Mouse (Mus musculus): ENCODE measurements around the gene Gm21974. TPM values are rescaled to one million over a fixed set of nuclear protein-coding genes. Genes with fewer than 3 reads are reported as not detected.
"Not testable (repeated sequence)": the region's sequence is repeated elsewhere in the genome, so short reads cannot be mapped to it uniquely, and the experiment has no call there.

Gene Gm21974
- polyA plus RNA-seq, 1 experiment from 2014 or later, result not detected

DNA sequence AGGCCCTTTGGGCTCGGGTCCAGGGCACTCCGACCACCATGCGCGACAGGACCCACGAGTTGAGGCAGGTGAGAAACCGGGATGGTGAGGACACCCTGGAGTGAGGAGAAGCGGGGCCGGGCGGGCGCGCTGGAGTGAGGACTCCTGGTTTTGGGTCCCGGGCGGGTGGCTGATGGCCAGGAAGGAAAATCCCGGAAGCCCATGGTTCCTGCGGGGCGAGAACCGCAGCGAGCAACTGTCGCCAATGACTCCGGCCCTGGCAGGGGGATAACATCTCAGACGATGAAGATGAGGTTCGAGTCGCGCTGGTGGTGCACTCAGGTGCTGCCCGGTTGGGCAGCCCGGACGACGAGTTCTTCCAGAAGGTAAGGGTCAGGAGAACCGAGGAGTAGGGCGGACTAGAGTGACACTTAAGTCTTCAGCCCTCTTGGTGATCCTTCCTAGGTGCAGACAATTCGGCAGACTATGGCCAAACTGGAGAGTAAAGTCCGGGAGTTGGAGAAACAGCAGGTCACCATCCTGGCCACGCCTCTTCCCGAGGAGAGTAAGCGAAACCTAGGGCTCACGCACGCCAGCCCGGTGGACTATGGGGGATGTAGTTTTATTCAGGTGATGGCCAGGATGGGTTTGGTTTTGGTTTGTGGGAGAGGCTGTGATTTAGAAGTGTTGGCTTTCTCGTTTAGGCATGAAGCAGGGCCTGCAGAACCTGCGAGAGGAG is 53.1 kb downstream of the Gm21974 start:
- Histone ChIP-seq H3K4me1 (replicated peaks) (peaks cover 14% of the 10 kb centered on the region), H3K27me3 (no peaks in the 10 kb centered on the region), H3K9ac (peak overlapping the region; percentile 90), H3K27ac (peak overlapping the region; percentile 96), H3K4me3 (peak overlapping the region; percentile 94), H3K9me3 (replicated peaks) (no peaks in the 10 kb centered on the region), H3K4me2 (peak overlapping the region; percentile 92), H3K36me3 (peaks cover 31% of the 10 kb centered on the region)
- peak; percentile 55 for ATAC-seq (replicated peaks; ENCODE audit: insufficient number of reproducible peaks, insufficient read depth, low FRiP score, low read depth)
- under 1% methylated on average over 40 of the region's 40 CpGs for WGBS

DNA sequence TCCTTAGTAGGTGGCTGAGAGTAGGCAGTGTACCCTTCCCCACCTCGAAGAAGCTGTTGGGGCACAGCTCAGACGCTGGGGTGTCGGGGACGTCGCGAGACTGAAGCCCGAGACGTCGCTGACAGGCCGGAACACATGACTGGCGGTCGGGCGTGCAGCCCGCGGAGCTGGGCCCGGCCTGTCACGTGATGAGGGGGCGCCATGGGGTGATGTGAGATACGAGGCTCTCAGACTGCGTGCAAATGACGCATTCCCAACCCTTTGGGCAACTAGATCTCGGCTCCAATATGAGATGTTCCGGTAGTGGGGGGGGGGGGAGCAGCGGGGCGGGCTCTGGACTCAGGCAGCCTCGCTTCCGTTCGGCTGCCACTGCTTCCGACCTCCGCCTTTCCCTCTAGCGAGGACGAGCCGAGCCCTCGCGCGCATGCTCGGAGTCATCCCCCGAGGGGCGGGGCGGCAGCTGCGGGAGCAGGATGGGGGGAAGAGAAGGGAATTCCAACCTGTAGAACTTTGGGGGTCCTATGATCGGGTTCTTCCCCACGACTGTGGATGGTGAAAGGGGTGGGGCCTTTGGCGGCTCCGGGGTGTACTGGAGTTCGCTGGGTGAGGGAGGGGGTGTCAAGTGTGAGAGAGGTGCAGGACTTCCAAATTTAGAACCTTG is 53.8 kb downstream of the Gm21974 start:
- Histone ChIP-seq H3K9me3 (replicated peaks) (no peaks in the 10 kb centered on the region), H3K4me2 (peak overlapping the region; percentile 92), H3K9ac (peak overlapping the region; percentile 90), H3K27me3 (no peaks in the 10 kb centered on the region), H3K36me3 (peaks cover 24% of the 10 kb centered on the region), H3K27ac (peak overlapping the region; percentile 96), H3K4me1 (replicated peaks) (peaks cover 14% of the 10 kb centered on the region), H3K4me3 (peak overlapping the region; percentile 94)
- ATAC-seq (replicated peaks; ENCODE audit: insufficient number of reproducible peaks, insufficient read depth, low FRiP score, low read depth), result peak; percentile 91
- under 1% methylated on average over 46 of the region's 46 CpGs for WGBS

DNA sequence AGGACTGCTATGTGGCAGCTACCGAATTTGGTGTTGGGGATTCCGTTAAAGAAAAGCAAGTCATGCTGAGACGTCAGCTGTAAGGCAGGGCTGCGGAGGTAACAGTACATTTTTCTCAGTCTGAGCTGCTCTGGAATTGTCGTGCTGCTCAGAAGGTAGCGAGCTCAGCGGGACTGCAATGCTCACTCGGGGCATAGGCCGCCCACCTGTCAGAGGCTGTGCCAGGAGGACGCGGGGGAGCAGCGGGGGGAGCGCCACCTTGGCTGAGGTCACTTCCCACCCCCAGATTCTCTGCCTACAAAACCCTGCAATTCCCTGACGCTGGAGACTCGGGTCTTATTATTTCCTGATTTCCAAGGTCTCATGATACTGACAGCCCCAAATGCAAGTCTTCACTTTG is 54.4 kb downstream of the Gm21974 start:
- Histone ChIP-seq H3K4me1 (replicated peaks) (peaks cover 14% of the 10 kb centered on the region), H3K9me3 (replicated peaks) (no peaks in the 10 kb centered on the region), H3K36me3 (peaks cover 18% of the 10 kb centered on the region), H3K4me3 (peak overlapping the region; percentile 94), H3K27me3 (no peaks in the 10 kb centered on the region), H3K4me2 (peak overlapping the region; percentile 92), H3K27ac (peak overlapping the region; percentile 96), H3K9ac (peak overlapping the region; percentile 90)
- no peak for ATAC-seq (replicated peaks; ENCODE audit: insufficient number of reproducible peaks, insufficient read depth, low FRiP score, low read depth)
- WGBS, result 5% methylated on average over 15 of the region's 15 CpGs

DNA sequence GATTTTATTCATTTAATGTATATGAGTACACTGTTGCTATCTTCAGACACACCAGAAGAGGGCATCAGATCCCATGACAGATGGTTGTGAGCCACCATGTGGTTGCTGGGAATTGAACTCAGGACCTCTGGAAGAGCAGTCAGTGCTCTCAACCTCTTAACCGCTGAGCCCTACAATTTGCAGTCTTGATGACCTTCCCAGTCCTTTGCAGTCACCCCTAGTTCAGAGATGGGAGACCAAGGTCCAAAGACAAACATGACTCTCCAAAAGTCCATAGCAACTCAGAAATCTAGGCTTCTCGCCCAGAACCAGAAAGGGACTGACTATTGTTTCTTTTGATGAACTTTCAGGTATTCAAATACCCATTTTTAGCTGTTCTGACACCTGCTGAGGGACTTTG is 55.2 kb downstream of the Gm21974 start:
- Histone ChIP-seq H3K36me3 (peaks cover 18% of the 10 kb centered on the region), H3K4me1 (replicated peaks) (peaks cover 14% of the 10 kb centered on the region)
- H3K4me3 ChIP-seq; H3K27ac ChIP-seq; H3K9me3 ChIP-seq (replicated peaks); ATAC-seq (replicated peaks; ENCODE audit: insufficient number of reproducible peaks, insufficient read depth, low FRiP score, low read depth); H3K27me3 ChIP-seq; H3K9ac ChIP-seq; H3K4me2 ChIP-seq: not testable (repeated sequence)
- WGBS, result 76% methylated on average over 2 of the region's 2 CpGs

DNA sequence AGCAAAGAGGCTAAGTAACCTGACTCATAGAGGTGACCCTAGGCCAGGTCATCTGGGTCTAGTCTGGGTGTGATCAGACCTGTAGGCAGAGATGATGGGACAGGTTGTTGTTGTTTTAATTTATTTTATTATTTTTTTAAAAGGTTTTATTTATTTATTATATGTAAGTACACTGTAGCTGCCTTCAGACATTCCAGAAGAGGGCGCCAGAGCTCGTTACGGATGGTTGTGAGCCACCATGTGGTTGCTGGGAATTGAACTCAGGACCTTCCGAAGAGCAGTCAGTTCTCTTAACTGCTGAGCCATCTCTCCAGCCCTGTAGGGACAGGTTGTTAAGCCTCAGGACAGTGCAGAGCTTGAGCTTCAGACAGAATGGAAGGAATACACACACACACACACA is 57.4 kb downstream of the Gm21974 start:
- ATAC-seq (replicated peaks; ENCODE audit: insufficient number of reproducible peaks, insufficient read depth, low FRiP score, low read depth), result not testable (repeated sequence)

DNA sequence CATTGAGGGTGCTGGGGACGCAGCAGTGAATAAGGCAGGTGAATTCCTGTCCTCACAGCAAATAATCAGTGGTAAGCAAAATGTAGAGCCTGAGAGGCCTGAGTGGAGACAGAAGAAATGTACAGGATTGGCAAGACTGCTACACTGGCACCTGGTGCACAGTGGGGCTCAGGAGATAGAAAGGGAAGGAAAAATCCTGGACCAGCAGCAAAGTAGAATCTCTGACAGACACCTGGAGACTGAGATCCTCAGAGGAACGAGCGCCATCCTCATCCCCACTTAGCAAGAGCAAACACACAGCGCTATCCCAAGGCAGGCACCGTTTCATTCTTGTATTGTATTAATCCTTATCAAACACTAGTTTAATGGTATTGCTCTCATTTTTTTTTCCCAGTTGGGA is 57.8 kb downstream of the Gm21974 start:
- H3K9me3 ChIP-seq (replicated peaks), result no peaks in the 10 kb centered on the region
- ATAC-seq (replicated peaks; ENCODE audit: insufficient number of reproducible peaks, insufficient read depth, low FRiP score, low read depth), result no peak
- no peak overlapping the region for H3K9ac ChIP-seq
- no peak overlapping the region for H3K27ac ChIP-seq
- H3K36me3 ChIP-seq, result no peaks in the 10 kb centered on the region
- WGBS, result 87% methylated on average over 5 of the region's 5 CpGs
- peaks cover 7% of the 10 kb centered on the region for H3K4me1 ChIP-seq (replicated peaks)
- H3K4me3 ChIP-seq, result no peak overlapping the region
- H3K4me2 ChIP-seq, result no peak overlapping the region
- H3K27me3 ChIP-seq, result no peaks in the 10 kb centered on the region

More for the DNA sequence above, 57.4 kb downstream of the Gm21974 start:
- not testable (repeated sequence) for H3K36me3 ChIP-seq; H3K27ac ChIP-seq; H3K27me3 ChIP-seq; H3K4me3 ChIP-seq; H3K9me3 ChIP-seq (replicated peaks); H3K9ac ChIP-seq; H3K4me2 ChIP-seq
- peaks cover 12% of the 10 kb centered on the region for H3K4me1 ChIP-seq (replicated peaks)
- 73% methylated on average over 4 of the region's 4 CpGs for WGBS

Other genes starting within 250 kb of the Gm21974 start
- gene Bcl7c, start 186.5 kb downstream of the Gm21974 start, polyA plus RNA-seq (2015; fragmentation: Nextera tagmentation; extraction: Ambion mirVana), result 37.2 and 45.7 TPM in 2 replicates
- gene Ctf1, start 182.7 kb downstream of the Gm21974 start, polyA plus RNA-seq (2015; fragmentation: Nextera tagmentation; extraction: Ambion mirVana), result 4.7 and 8.4 TPM in 2 replicates
- gene Ctf2, start 163.3 kb downstream of the Gm21974 start, polyA plus RNA-seq (2015; fragmentation: Nextera tagmentation; extraction: Ambion mirVana), result 0.20 TPM in 1 of 2 replicates, not detected in the other
- 1.4 and 2.2 TPM in 2 replicates for gene Fbxl19, start 150.9 kb downstream of the Gm21974 start, polyA plus RNA-seq (2015; fragmentation: Nextera tagmentation; extraction: Ambion mirVana)
- gene Orai3, start 125.6 kb downstream of the Gm21974 start, polyA plus RNA-seq (2015; fragmentation: Nextera tagmentation; extraction: Ambion mirVana), result 15.6 and 21.7 TPM in 2 replicates
- 13.0 and 16.7 TPM in 2 replicates for gene Setd1a, start 118.8 kb downstream of the Gm21974 start, polyA plus RNA-seq (2015; fragmentation: Nextera tagmentation; extraction: Ambion mirVana)
- not detected in 2 replicates for gene Gm49388, start 109.8 kb downstream of the Gm21974 start, polyA plus RNA-seq (2015; fragmentation: Nextera tagmentation; extraction: Ambion mirVana)
- 22.0 and 24.0 TPM in 2 replicates for gene Hsd3b7, start 94.8 kb downstream of the Gm21974 start, polyA plus RNA-seq (2015; fragmentation: Nextera tagmentation; extraction: Ambion mirVana)
- gene Stx4a, start 71.2 kb downstream of the Gm21974 start, polyA plus RNA-seq (2015; fragmentation: Nextera tagmentation; extraction: Ambion mirVana), result 50.5 and 51.0 TPM in 2 replicates
- gene Stx1b, start 70.9 kb downstream of the Gm21974 start, polyA plus RNA-seq (2015; fragmentation: Nextera tagmentation; extraction: Ambion mirVana), result 1.4 and 2.1 TPM in 2 replicates
- 5.3 and 7.0 TPM in 2 replicates for gene Zfp646, start 19.2 kb downstream of the Gm21974 start, polyA plus RNA-seq (2015; fragmentation: Nextera tagmentation; extraction: Ambion mirVana)
- 7.9 and 11.1 TPM in 2 replicates for gene Zfp668, start 18.6 kb downstream of the Gm21974 start, polyA plus RNA-seq (2015; fragmentation: Nextera tagmentation; extraction: Ambion mirVana)
- gene Prss53, start 4.5 kb downstream of the Gm21974 start, polyA plus RNA-seq (2015; fragmentation: Nextera tagmentation; extraction: Ambion mirVana), result 1.2 and 1.7 TPM in 2 replicates
- 95.9 and 126 TPM in 2 replicates for gene Vkorc1, start 163 bp upstream of the Gm21974 start, polyA plus RNA-seq (2015; fragmentation: Nextera tagmentation; extraction: Ambion mirVana)
- 122 and 145 TPM in 2 replicates for gene Bckdk, start 8.6 kb upstream of the Gm21974 start, polyA plus RNA-seq (2015; fragmentation: Nextera tagmentation; extraction: Ambion mirVana)
- gene Kat8, start 17.1 kb upstream of the Gm21974 start, polyA plus RNA-seq (2015; fragmentation: Nextera tagmentation; extraction: Ambion mirVana), result 23.5 and 27.6 TPM in 2 replicates
- gene Prss8, start 34.6 kb upstream of the Gm21974 start, polyA plus RNA-seq (2015; fragmentation: Nextera tagmentation; extraction: Ambion mirVana), result 1.9 and 6.0 TPM in 2 replicates
- 7.9 and 10.0 TPM in 2 replicates for gene Prss36, start 51.3 kb upstream of the Gm21974 start, polyA plus RNA-seq (2015; fragmentation: Nextera tagmentation; extraction: Ambion mirVana)
- 254 and 307 TPM in 2 replicates for gene Fus, start 72.0 kb upstream of the Gm21974 start, polyA plus RNA-seq (2015; fragmentation: Nextera tagmentation; extraction: Ambion mirVana)
- gene Pycard, start 98.4 kb upstream of the Gm21974 start, polyA plus RNA-seq (2015; fragmentation: Nextera tagmentation; extraction: Ambion mirVana), result 42.8 and 56.1 TPM in 2 replicates
- gene Trim72, start 108.5 kb upstream of the Gm21974 start, polyA plus RNA-seq (2015; fragmentation: Nextera tagmentation; extraction: Ambion mirVana), result 0.77 and 1.1 TPM in 2 replicates
- gene Itgam, start 167.2 kb upstream of the Gm21974 start, polyA plus RNA-seq (2015; fragmentation: Nextera tagmentation; extraction: Ambion mirVana), result 0.69 and 1.6 TPM in 2 replicates
- gene Gm49368, start 167.2 kb upstream of the Gm21974 start, polyA plus RNA-seq (2015; fragmentation: Nextera tagmentation; extraction: Ambion mirVana), result not detected in 2 replicates
- 0.14 and 0.61 TPM in 2 replicates for gene Itgax, start 234.1 kb upstream of the Gm21974 start, polyA plus RNA-seq (2015; fragmentation: Nextera tagmentation; extraction: Ambion mirVana)